Mouse (Mus musculus) heart, postnatal 25 days (tissue): ENCODE measurements around the gene Olfr478. TPM values are rescaled to one million over a fixed set of nuclear protein-coding genes. Genes with fewer than 3 reads are reported as not detected.
"Not testable (repeated sequence)": the region's sequence is repeated elsewhere in the genome, so short reads cannot be mapped to it uniquely, and the experiment has no call there.

ENCODE experiments used
- DNase-seq: peaks from one replicate; pipeline ENCODE4 v3.0.0; 2022; ENCODE audit warnings: low spot score
- intact Hi-C: fragments of 180-260 bp; cut with DNase I; formaldehyde crosslinking; loops from one replicate; pipeline ENCODE4 v1.15.1; 2025
- total RNA-seq, 2 experiments: library from RNA; stranded (reverse); gene quantifications; 2 replicates each; pipeline ENCODE4 v1.2.3; 2021

The Olfr478 gene
- total RNA-seq, result not detected

DNA sequence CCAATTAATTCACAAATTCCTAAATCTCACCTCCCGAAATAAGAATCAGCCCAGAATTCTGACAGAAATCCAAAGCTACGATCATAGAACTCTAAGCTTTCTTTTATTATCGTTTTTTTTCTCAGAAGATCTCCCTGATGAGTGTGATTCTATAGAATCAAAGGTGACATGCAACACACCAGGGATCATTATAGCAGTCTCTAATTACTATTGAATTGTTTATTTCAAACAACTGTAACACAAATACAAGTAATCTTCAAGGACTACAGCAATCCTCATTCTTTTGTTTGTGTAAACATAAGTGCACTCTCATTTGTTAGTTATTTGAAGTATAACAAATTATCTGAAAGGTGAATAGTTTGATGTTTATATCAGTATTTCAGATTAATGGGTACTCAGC, at the start of gene Olfr478:
Gene Olfr478 (minus strand): TSS at position 101 of the 400 bp plus-strand sequence.
- intact Hi-C loops, result no loop called here
- no peak for DNase-seq

DNA sequence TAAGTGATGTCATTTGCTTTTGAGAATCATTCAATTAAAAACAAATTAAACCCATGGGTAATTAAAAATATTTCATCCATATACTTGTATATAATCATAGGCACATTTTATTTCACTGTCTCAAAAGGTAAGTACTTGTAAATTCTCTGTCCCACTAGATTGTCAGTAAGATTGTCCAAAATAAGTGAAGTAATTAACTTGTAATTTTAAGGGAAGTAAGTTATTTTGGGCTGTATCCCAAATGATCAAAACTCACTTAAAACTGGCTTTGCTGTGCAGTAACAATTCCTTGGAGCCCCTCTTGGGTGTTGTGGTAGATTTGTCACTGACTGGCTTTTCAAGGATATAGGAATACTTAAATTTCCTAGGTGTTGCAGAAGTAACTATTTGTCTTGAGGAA, 45.8 kb upstream of the Olfr478 start, which contains the start of gene Olfr481:
Gene Olfr481 (plus strand): TSS at position 301 of the 400 bp plus-strand sequence.
- intact Hi-C loops, result no loop called here
- no peak for DNase-seq

DNA sequence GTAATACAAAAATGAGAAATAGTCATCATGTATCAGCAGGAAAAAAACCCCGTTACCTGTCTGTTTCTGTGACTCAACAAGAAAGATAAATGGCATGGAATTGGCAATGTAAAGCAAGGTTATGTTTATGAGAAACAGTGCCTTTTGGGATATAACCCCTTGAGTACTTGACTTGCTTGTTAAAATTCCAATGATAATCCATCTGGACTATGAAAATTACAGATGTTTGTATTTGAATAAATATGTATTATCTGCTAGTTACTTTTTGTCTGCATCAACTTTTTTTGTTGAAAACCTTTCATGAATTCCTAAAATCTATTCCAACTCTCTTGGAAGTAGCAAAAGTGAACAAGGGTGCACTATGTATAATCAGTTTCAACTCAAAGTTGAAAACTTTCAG, 33.5 kb upstream of the Olfr478 start, which contains the start of gene Olfr480:
Gene Olfr480 (minus strand): TSS at position 101 of the 400 bp plus-strand sequence.
- intact Hi-C loops, result no loop called here
- no peak for DNase-seq

DNA sequence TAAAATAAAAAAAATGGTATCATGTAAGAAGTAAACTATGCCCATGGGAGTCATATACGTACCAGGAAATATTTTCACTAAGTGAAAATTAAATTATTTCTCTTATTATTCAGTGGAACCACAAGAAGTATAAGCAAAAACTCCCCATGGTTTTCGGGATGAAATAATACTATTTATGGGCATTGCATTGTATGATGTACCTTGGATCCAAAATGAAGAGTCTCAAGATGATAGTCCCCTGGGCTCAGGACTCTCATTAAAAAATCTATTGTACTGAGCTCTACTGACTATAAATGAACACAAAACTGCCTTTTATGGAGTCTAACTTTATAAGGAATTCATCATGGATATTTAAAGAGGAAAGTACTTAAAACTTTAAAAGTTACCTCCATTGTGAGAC, 16.6 kb upstream of the Olfr478 start, which contains the start of gene Olfr479:
Gene Olfr479 (plus strand): TSS at position 301 of the 400 bp plus-strand sequence.
- intact Hi-C loops, result no loop called here
- DNase-seq, result no peak

DNA sequence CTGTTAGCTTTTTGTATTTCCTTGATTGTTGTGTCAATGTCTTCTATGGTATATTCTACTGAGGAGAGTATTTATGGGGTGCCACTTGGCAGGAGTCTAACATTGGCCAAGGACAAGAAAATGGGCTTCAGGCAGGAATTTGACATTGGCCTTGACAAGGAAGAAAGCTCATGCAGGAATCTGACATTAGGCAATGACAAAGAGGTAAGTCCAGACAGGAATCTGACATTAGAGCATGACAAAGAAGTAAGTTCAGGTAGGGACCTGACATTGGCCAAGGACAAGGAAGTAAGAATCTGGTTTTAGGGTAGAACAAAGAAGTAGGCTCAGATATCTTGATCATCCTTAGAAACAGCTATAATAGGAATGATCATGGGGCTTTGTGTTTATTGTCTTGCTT, 19.5 kb downstream of the Olfr478 start:
- DNase-seq, intact Hi-C loops: not testable (repeated sequence)

DNA sequence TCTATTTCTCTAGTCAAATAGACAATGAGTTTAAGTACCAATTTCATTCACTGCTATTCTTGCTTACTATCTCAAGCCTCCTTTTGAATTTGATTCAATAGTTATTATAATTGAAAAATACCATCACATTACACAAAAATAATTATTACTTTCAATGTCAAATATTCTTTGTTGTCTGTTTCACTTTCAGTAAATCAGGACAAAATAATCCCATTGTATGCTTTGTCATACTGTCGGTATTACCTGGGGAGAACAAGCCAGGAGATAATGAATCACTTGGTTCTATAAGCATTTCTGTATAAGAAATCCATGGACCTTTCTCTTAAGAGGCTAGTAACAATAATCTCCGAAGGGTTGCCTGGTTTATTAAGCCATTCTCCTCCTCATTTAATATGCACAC, 47.4 kb downstream of the Olfr478 start, which contains the start of gene Olfr477:
Gene Olfr477 (plus strand): TSS at position 301 of the 400 bp plus-strand sequence.
- DNase-seq, result no peak
- intact Hi-C loops, result no loop called here

Other genes with a start within 250 kb of the Olfr478 start
- not detected for gene Ovch2, start 232.8 kb downstream of the Olfr478 start, total RNA-seq
- gene Olfr467, start 221.7 kb downstream of the Olfr478 start, total RNA-seq, result not detected
- gene Olfr469, start 208.4 kb downstream of the Olfr478 start, total RNA-seq, result not detected
- not detected for gene Olfr470, start 186.5 kb downstream of the Olfr478 start, total RNA-seq
- not detected for gene Olfr472, start 136.1 kb downstream of the Olfr478 start, total RNA-seq
- not detected for gene Olfr473, start 103.5 kb downstream of the Olfr478 start, total RNA-seq
- not detected for gene Olfr474, start 79.3 kb downstream of the Olfr478 start, total RNA-seq
- gene Olfr476, start 69.2 kb downstream of the Olfr478 start, total RNA-seq, result not detected
- gene Olfr477, start 47.3 kb downstream of the Olfr478 start, total RNA-seq, result not detected
- not detected for gene Olfr479, start 16.7 kb upstream of the Olfr478 start, total RNA-seq
- not detected for gene Olfr480, start 33.4 kb upstream of the Olfr478 start, total RNA-seq
- not detected for gene Olfr481, start 45.9 kb upstream of the Olfr478 start, total RNA-seq
- gene Olfr482, start 63.6 kb upstream of the Olfr478 start, total RNA-seq, result under 1 TPM; 0.59 to 0.94 TPM
- gene Olfr483, start 66.9 kb upstream of the Olfr478 start, total RNA-seq, result not detected
- gene Olfr484, start 93.5 kb upstream of the Olfr478 start, total RNA-seq, result not detected
- not detected for gene Olfr485, start 125.9 kb upstream of the Olfr478 start, total RNA-seq
- not detected for gene Olfr486, start 138.8 kb upstream of the Olfr478 start, total RNA-seq
- not detected for gene Olfr487, start 180.6 kb upstream of the Olfr478 start, total RNA-seq
- not detected for gene Olfr488, start 224.4 kb upstream of the Olfr478 start, total RNA-seq